Mouse (Mus musculus) olfactory bulb, adult 2 months (tissue): ENCODE data around the gene Kpna7. TPM values are rescaled to one million over a fixed set of nuclear protein-coding genes. Genes with fewer than 3 reads are reported as not detected.

Experiments used
- H3K27ac ChIP-seq: fragments of 200-500 bp; 2 replicates; pipeline ENCODE4 v1.5.1; 2012; ENCODE audit warnings: low read depth, low read length; ENCODE audit not compliant: insufficient read depth
- H3K4me1 ChIP-seq: fragments of 200-500 bp; 2 replicates; pipeline ENCODE4 v1.6.1; 2012; ENCODE audit warnings: low read length; ENCODE audit not compliant: control insufficient read depth, insufficient read depth
- H3K4me3 ChIP-seq: fragments of 200-500 bp; 2 replicates; pipeline ENCODE4 v1.5.1; 2012; ENCODE audit warnings: mild to moderate bottlenecking, low read depth, low read length, moderate library complexity; ENCODE audit not compliant: insufficient read depth
- CTCF ChIP-seq: fragments of 200-500 bp; IDR thresholded peaks from 2 replicates; pipeline ENCODE4 v1.5.1; 2012; ENCODE audit warnings: low read depth, mild to moderate bottlenecking, low read length, moderate library complexity; ENCODE audit not compliant: insufficient read depth
- POLR2A ChIP-seq: fragments of 200-500 bp; IDR thresholded peaks from 2 replicates; pipeline ENCODE4 v1.6.1; 2012; ENCODE audit warnings: mild to moderate bottlenecking, low read depth, low read length, moderate library complexity; ENCODE audit not compliant: insufficient read depth
- WGBS: fragments of 180-500 bp; shearing (Covaris S2); methylation state at CpG from one replicate; pipeline ENCODE4 v1.1.7; 2018; 5-methylcytosine and 5-hydroxymethylcytosine counted together
- polyA plus RNA-seq: library from polyadenylated mRNA; stranded (reverse); fragments of >200 nt; gene quantifications from 2 replicates; pipeline ENCODE4 v1.2.4, GENCODE M21; 2012; ENCODE audit warnings: low replicate concordance; ENCODE audit not compliant: missing spikeins, insufficient read depth, insufficient read length

The Kpna7 gene
- polyA plus RNA-seq, 1 experiment = not detected

DNA sequence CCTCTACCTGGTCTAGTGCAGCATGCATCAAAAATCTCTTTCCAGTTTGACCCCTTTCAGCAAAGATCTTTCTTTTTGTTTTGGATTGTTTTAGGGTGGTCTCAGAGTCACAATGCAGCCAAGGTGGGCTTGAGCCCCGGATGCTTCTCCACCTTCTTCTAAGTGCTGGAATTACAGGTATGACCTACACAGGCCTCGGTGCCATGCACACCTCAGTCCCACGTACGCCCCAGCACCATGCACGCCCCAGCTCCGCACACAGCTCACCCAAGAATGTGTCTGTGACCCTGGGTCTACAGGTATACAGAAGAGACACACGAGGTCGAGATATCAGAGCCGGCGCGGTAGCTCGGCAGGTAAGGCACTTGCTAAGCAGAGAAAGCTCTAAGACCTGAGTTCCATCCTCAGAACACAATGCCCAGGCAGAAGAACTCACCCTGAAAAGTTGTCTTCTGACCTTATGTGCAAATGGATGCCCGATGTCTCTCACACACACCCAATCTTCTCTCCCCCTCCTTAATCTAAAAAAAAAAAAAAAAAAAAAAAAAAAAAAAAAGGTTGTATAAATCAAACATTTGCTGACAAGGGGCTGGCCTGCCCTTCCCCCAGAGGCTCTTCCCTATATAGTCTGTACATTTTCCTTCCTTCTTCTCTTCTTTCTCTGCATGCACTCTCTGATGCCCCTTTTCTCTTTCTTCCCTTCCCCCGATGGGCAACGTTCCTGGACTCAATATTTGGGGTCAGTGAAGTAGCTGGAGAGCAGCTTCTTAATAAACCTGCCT, 74.8 kb downstream of the Kpna7 start:
- no peak overlapping the region for H3K27ac ChIP-seq
- TF ChIP-seq POLR2A (no peak), CTCF (no peak)
- WGBS = 92% methylated on average over 15 of the region's 15 CpGs
- H3K4me1 ChIP-seq = no peaks in the 10 kb centered on the region
- no peak overlapping the region for H3K4me3 ChIP-seq

DNA sequence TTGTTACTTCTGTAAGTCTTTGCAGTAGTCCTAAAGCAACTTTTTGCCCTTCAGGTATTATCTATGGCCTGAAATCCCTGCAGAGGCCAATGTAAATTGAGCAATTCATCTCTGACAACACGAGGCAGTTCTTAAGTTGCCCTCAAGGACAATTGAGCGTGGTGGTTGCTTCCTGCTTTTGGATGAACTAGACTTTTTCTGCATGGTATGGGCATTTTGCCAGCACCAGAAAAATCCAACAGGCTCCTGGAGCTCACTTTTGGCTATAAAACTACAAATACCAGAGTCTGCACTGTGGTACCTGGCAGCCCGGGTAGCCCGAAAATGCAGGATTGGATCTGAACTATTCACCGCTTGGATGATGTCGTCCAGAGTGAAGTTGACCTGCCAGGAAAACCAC, 78.2 kb downstream of the Kpna7 start:
- no peak overlapping the region for H3K27ac ChIP-seq
- TF ChIP-seq POLR2A (no peak), CTCF (no peak)
- WGBS = 87% methylated on average over 6 of the region's 6 CpGs
- no peak overlapping the region for H3K4me3 ChIP-seq
- no peaks in the 10 kb centered on the region for H3K4me1 ChIP-seq

DNA sequence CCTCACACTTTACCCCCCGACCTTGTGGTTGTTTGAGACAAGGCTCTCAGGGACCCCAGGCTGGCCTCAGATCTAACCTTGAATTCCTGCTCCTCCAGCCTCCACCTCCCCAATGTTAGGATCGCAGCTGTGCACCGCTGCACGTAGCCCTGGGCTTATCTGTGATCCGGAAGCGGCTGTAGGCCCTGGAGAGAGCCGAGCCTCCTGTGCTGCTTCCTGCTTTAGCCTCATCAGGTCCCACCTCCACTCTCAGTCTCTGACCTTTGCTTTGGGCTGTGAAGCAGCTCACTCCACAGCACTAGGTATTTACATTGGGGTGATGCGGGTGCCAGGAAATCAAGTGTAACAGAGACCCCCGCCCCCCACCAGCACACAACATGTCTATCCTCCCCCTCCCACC, 79.3 kb downstream of the Kpna7 start:
- 94% methylated on average over 9 of the region's 9 CpGs for WGBS

DNA sequence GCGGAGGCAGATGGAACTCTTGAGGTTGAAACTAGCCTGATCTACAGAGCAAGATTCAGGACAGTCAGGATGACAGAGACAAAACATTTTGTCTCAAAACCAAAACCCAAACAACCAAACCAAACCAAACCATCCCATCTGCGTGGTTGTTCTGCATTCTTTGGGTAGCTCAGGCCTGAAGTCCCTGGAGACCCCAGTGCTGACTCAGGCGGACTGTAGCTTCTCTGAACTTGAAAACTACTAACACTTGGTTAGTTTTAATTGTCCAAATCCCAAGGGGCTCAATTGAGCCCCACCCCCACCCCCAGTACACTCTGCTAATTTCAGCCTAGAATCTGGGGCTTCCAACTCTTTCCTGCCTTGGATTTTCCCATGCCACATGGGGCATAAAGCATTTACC, 80.5 kb downstream of the Kpna7 start:
- Histone ChIP-seq H3K4me1 (no peaks in the 10 kb centered on the region), H3K27ac (no peak overlapping the region), H3K4me3 (no peak overlapping the region)
- no peak for TF ChIP-seq POLR2A
- TF ChIP-seq CTCF = no peak
- WGBS = 91% methylated on average over 3 of the region's 3 CpGs

More for the DNA sequence above, 79.3 kb downstream of the Kpna7 start:
- no peak overlapping the region for H3K27ac ChIP-seq
- no peaks in the 10 kb centered on the region for H3K4me1 ChIP-seq
- no peak overlapping the region for H3K4me3 ChIP-seq
- TF ChIP-seq POLR2A (no peak), CTCF (no peak)

GRCm38 (mm10) chr5:144998491-144998890, 85.3 kb downstream of the Kpna7 start:
- 62% methylated on average over 2 of the region's 2 CpGs for WGBS
- H3K27ac ChIP-seq = no peak overlapping the region
- no peaks in the 10 kb centered on the region for H3K4me1 ChIP-seq
- no peak overlapping the region for H3K4me3 ChIP-seq
- TF ChIP-seq POLR2A (no peak), CTCF (no peak)

- 67% methylated on average over 5 of the region's 5 CpGs for WGBS
- Histone ChIP-seq H3K4me3 (no peak overlapping the region), H3K4me1 (no peaks in the 10 kb centered on the region), H3K27ac (no peak overlapping the region)
- TF ChIP-seq CTCF (no peak), POLR2A (no peak)
Observed at GRCm38 (mm10) chr5:144990481-144990880, 93.3 kb downstream of the Kpna7 start.

GRCm38 (mm10) chr5:144990051-144990450, 93.8 kb downstream of the Kpna7 start:
- 25% methylated on average over 2 of the region's 2 CpGs for WGBS
- H3K4me1 ChIP-seq = no peaks in the 10 kb centered on the region
- no peak for TF ChIP-seq CTCF
- no peak for TF ChIP-seq POLR2A
- no peak overlapping the region for H3K4me3 ChIP-seq
- no peak overlapping the region for H3K27ac ChIP-seq

- TF ChIP-seq CTCF = no peak
- TF ChIP-seq POLR2A = no peak
- Histone ChIP-seq H3K27ac (no peak overlapping the region), H3K4me3 (no peak overlapping the region), H3K4me1 (no peaks in the 10 kb centered on the region)
- WGBS = 89% methylated on average over 4 of the region's 4 CpGs
Observed at GRCm38 (mm10) chr5:144989061-144989405, 94.8 kb downstream of the Kpna7 start.

- Histone ChIP-seq H3K4me3 (no peak overlapping the region), H3K4me1 (no peaks in the 10 kb centered on the region), H3K27ac (no peak overlapping the region)
- TF ChIP-seq POLR2A (no peak), CTCF (no peak)
- WGBS = 54% methylated on average over 9 of the region's 9 CpGs
Observed at GRCm38 (mm10) chr5:144988340-144989060, 95.3 kb downstream of the Kpna7 start.
